Mouse (Mus musculus): ENCODE results near the gene 2310030G06Rik.

2310030G06Rik gene

DNA sequence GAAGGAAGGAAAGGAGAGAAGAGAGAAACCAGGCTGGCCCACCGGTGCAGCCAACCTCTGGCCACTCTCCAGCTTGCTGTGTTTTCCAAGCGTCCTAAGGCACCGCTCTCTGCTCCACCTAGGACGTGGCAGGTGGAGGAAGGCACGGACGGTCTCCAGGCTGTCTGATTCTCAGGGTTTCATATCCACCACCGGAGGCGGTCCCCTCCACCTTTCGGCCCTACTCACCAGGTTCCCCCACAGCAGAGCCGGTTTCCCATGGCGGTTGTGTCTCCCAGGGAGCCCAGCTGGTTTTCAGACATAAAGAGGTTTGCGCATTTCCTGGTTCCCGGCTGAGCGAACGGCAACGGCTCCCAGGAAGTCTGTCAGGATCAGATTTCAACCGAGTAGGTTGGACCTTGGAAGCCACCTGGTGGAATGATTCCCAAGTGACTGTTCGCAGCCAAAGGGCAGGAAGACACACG, at the start of gene 2310030G06Rik:
Gene 2310030G06Rik (minus strand): TSS at position 323 of the 464 bp plus-strand sequence.
- DNase-seq (ENCODE audit: low spot score), result peak; percentile 84

DNA sequence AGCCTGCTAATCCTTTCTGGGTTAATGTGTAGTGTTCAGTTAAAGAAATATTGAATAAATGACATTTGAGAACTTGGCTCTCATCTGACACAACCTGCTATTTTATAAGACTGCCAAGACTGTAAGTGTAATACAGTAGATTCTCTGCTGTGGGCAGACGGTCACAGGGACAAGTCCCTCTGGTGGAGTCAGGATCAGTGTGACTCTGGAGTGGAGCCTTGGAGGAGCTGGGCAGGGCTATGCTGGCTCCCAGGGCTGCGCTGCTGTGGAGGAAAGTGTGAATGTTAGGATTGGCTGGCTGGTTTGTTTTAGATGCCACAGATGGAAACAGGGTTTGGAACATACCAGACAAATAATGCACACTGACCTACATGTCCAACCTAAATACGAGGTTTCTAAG, 48.9 kb upstream of the 2310030G06Rik start:
- DNase-seq (ENCODE audit: low spot score), result no peak

GRCm38 (mm10) chr9:50782155-50782554, 35.8 kb upstream of the 2310030G06Rik start:
- no peak for DNase-seq (ENCODE audit: low spot score)

- DNase-seq (ENCODE audit: low spot score), result no peak
These were observed 29.9 kb upstream of the 2310030G06Rik start for GRCm38 (mm10) chr9:50776162-50776760.

DNA sequence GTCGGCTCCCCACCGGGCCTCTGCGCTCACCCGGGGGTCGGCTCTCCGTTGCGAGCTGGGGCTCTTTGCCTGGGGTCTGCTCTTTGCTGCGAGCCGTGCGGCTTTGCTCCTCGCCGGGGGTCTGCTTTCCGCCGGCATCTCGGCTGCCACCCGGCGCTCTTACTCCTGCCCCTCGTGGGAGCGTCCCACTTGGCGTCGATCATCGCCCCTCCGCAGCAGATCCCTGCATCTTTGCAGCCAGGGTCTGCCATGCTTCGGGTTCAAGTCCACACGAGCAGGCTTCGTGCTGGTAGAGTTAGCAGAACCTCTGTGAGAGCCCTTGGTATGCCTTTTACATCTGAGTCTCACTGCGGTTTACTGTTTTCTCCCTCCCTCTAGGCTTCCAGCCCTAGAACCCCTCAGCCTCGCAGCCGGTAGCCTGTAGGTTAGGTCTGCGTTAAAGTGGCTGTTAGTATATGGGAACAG, 29.4 kb upstream of the 2310030G06Rik start:
- DNase-seq (ENCODE audit: low spot score), result no peak

DNA sequence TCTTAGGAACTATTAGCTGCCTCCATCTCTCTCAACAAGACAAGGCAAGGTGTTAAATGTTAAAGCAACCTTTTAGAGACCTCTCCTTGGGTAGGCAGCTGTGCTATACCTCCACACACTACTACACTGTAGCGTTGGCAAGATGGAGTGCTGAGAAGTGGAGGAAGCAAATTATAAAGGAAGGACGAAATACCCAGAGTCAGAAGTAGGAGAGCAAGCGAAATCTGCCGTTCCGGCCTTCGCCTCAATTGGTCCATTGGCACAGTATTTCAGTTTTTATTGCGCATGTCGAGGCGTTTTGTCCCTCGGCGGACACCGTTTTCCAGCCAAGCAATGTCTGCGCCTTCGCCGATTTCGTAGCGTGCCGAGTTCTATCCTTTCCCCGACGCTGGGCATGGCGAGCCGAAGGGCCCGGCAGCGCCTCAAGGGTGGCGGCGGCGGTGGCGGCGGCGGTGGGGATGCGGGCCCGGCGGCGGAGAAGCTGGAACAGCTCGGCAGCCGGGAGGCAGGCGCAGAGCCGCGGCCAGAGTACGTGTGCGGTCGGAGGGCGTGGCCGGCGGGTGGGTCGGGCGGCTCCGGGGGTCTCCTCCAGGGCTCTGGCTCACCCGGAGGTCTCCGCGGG, 28.8 kb upstream of the 2310030G06Rik start, which contains the start of the genes Alg9 and 1110032A03Rik:
Gene Alg9 (plus strand): TSS at position 29 of the 622 bp plus-strand sequence.
Gene 1110032A03Rik (minus strand): TSS at position 530 of the 622 bp plus-strand sequence.
- peak; percentile 83 for DNase-seq (ENCODE audit: low spot score)

DNA sequence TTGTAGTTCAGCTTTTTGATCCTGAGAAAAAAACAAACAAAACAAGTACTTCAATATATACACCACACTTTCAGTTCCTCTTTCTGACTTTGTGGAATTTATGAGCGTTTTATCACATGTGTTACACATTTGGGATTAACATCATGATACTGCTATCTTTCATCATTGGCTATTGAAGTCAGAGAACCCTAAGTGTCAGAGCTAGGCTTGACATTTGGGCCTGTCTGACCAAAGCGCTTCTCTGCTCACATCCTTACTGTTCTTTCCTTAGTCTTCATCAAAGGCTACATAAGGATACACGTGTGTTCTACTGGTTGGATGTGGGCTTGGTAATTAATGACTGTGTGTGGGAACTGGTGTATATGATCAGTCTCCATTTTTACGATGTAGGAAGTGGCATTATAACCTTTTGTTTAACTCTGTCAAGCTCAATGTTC, 27.7 kb upstream of the 2310030G06Rik start:
- no peak for DNase-seq (ENCODE audit: low spot score)

DNA sequence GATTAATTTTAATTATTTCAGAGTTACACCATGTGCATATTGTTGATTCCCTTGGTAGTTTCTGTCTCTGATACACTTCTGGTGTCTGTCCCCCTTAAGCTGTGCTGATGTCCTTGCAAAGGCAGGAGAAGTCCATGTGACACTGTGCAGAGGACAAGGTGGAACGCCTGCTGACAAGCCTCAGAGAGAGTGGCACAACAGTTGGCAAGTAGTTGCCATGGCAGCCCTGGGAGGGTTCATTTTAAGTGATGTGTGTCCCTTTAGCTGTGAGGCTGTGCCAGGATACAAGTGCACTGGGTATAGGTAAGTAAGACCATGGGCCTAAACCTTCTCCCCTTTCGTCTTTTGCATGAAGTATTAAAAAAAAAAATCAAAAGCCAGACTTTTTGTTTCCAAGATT, 23.7 kb upstream of the 2310030G06Rik start:
- no peak for DNase-seq (ENCODE audit: low spot score)

- peak; percentile 98 for DNase-seq (ENCODE audit: low spot score)
These were observed 22.0 kb upstream of the 2310030G06Rik start, which contains the start of gene Fdxacb1 for GRCm38 (mm10) chr9:50768107-50769002. Gene Fdxacb1, plus strand, starts transcription at chr9:50768236.

GRCm38 (mm10) chr9:50767531-50768106, 21.3 kb upstream of the 2310030G06Rik start:
- no peak for DNase-seq (ENCODE audit: low spot score)

DNA sequence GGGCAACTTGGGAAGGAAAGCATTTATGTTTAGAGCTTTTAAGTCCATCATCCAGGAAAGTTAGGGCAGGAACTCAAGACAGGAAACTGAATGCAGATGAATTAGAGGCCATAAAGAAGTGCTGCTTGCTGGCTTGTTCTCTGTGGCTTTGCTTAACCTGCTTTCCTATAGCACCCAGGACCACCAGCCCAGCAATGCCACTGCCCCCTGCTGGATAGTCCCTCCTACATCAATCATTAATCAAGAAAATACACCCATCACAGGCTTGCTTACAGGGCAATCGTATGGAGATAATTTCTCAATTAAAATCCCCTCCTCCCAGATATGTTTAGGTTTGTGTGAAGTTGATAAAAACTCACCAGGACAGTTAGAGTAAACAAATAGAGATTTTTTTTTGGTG, 17.0 kb upstream of the 2310030G06Rik start:
- no peak for DNase-seq (ENCODE audit: low spot score)

DNA sequence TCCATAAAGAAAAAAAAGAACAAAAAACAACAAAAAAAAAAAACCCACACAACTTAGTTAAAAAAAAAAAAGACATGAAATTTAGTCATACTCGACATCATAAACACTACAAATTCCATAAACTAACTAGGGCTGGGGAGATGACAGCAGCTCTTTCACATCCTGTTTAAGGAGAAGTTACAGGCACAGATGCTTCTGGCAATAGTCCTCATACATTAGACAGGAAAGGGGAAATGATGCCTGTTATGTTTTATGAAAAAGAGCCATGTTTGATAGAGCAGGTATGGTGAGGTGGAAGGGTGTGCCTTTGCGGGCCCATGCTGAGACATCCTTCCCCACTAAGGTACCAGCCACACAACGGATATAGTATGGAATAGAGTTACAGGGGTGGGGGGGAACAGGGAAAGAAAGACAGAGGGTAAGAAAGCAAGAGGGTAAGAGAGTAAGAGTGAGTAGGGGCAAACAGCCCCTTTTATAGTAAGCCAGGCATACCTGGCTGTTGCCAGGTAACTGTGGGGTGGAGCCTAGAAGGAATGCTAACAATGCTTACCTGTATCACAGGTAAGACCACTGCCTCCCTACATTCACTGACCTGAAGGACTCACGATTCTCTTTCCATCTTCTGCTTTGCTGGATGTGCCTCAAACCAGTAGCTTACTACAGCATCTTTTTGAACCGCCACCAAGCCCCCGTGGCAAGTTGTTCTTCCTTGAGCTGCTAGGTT, 15.3 kb upstream of the 2310030G06Rik start:
- DNase-seq (ENCODE audit: low spot score), result no peak

- no peak for DNase-seq (ENCODE audit: low spot score)
These were observed 10.4 kb upstream of the 2310030G06Rik start for GRCm38 (mm10) chr9:50756711-50757110.

DNA sequence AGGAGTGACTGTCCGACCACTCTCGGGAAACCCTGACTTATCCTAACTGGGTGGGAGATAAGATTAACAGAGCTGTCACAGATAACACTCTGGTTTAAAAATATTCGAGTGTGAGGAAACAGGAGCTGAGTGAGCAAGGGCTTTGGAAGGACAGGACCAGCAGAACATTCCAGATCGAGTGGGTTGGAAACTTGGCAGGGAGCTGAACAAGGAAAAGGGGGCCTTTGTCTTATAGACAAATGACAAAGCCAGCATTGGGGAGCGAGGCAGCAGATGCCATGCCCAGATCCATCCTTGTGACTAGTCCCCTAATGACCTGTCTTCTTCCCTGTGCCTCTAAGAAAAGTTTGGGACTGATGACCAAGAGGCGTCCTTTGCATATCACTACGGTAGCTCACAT, 7.6 kb upstream of the 2310030G06Rik start:
- no peak for DNase-seq (ENCODE audit: low spot score)

DNA sequence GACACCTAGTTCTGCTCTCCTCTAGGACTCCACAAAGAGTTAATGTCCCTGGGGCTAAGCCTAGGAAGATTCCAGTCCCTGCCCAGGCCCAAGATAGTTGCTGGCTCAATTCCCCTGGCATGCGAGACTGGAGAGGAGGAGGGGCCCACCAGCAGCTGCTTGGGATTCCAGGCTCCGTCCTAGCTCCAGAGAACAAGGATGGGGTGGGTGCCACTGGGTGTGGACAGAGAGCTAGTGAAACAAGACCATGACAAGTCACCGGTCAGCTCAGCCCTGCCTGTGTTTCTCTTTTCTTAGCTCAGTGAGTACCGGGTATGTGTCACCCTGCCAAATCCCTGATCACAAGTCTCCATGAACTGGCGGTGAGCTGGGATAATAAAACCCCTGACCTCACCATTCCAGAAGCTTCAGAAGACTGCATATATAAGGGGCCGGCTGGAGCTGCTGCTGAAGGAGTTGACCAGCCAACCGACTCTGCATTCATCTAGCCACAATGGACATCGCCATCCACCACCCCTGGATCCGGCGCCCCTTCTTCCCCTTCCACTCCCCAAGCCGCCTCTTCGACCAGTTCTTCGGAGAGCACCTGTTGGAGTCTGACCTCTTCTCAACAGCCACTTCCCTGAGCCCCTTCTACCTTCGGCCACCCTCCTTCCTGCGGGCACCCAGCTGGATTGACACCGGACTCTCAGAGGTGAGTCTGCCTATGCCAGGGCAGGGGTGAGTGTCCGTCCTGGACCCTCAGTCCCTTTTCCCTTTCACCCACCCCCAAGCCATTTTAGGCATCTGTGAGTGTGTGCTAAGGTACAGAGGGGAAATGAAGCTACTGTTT, 6.7 kb upstream of the 2310030G06Rik start:
- DNase-seq (ENCODE audit: low spot score), result peak; percentile 66

DNA sequence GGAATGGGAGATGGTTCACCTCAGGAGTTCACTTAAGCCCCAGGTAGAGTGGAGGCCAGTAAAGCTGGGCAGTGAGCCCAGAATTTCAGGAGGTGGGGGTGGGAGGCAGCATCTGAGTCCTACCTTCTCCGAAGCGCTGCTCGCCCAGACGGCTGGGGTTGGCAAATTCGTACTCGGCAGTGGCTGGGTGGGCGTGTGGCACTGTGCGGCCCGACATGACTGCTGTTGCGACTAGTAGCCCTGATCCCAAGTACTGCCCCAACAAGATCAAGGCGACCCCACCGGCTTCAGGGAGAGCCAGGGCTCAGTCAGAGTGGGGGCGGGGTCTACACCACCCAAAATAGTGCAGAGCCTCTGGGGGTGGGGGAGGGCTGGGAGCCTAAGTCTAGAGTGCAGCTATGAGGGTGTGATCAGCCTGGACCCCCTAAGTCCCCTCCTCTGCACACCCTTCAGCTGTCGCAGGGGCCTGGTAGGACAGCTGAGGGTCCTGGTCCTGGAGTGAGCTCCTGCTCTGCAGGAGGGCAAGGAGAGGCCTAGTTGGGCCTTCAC, 5.8 kb upstream of the 2310030G06Rik start, which contains the start of gene Hspb2:
Gene Hspb2 (minus strand): TSS at position 301 of the 549 bp plus-strand sequence.
- DNase-seq (ENCODE audit: low spot score), result no peak

GRCm38 (mm10) chr9:50751323-50751722, 5.0 kb upstream of the 2310030G06Rik start, which contains the start of gene Cryab:
Gene Cryab, plus strand, starts transcription at chr9:50751325.
- DNase-seq (ENCODE audit: low spot score), result no peak

GRCm38 (mm10) chr9:50750706-50751105, 4.4 kb upstream of the 2310030G06Rik start:
- no peak for DNase-seq (ENCODE audit: low spot score)

DNA sequence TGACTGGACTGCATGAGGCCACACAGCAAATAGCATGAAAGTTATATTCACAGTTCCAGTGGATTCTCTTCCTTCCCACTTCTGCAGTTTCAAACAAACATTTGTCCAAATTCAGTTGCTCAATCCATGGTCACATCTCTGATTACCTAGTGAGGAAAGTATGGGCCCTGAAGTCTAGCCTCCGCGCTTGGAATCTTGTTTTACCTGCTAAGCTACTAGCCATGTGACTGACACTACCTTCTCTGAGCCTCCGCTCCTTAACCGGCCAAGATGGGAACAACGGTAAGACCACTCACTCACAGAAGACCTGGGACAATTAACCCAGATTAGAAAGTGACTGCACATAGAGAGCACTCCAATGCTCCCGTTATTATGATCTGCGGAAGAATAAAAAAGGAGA, 530 bp downstream of the 2310030G06Rik start:
- DNase-seq (ENCODE audit: low spot score), result peak; percentile 60

GRCm38 (mm10) chr9:50742744-50743143, 3.6 kb downstream of the 2310030G06Rik start:
- no peak for DNase-seq (ENCODE audit: low spot score)
